ENCODE assay signal across 15 mouse cellular contexts in the genomic region with DNA sequence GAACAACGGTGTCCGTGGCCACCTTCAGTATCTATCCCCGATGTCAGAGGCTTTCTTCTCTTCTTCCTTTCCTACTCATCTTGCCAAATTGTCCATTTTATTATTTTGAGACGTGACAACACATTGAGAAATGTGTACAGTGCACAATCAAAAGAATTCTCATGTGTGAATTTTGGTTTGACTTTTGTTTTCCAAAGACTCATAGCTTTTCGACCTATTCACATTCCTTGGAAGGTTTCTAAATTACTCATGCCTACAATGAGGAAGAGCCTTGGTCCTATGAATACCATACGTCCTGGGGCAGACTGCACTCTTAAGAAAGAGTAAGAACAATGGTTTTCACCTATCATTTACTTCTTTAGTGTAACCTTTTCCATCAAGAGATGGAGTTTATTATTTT.
DNase-seq lines count a peak whose midpoint lies in the region.
"Had no signal": no experiment of that assay in that cellular context is flagged by ENCODE, and none has a peak within 500 bp of the region (broad histone marks: within the 10 kb centered on the region; RNA-seq: fewer than 3 reads in every experiment).

No protein-coding gene starts in this region.

- DNase-seq in 3134 (ENCODE audit: extremely low read depth, insufficient read length, low spot score) (peak; percentile 23), 3T3-L1 (ENCODE audit: low read depth, low spot score) (peak; percentile 83), NIH3T3 (ENCODE audit: low read depth) (peak; percentile 34)
- no peak for DNase-seq in left cerebral cortex, adult 18-20 months (ENCODE audit: low spot score in 2 of 2)
- DNase-seq in embryo, embryonic 9.5 days (ENCODE audit: extremely low spot score) = no peak
- DNase-seq in cerebellum, adult 9-11 months = no peak
- DNase-seq: adrenal gland, adult 2 months; adrenal gland, postnatal 10 days; adrenal gland, postnatal 25 days; cerebellum, adult 11-12 months; cerebellum, adult 2 months; cerebellum, adult 9-10 months; cerebellum, postnatal 14 days; cerebellum, postnatal 36 days; embryo, embryonic 11 days had no signal

Comparison
In these comparisons a context has a peak if more than half of its experiments do, and no peak if none do; other contexts are left out.
1. DNase-seq: peak in 3134 (single experiment), 3T3-L1 (single experiment) and NIH3T3 (single experiment); none in left cerebral cortex, adult 18-20 months (0 of 2), embryo, embryonic 9.5 days (single experiment) and cerebellum, adult 9-11 months (single experiment).